In genomic region chr11:102619449-102619848, GRCm38 (mm10) we compare ENCODE assay signal across 24 mouse cellular contexts. TPM values are rescaled to one million over a fixed set of nuclear protein-coding genes. Genes with fewer than 3 reads are reported as not detected.
DNase-seq lines count a peak whose midpoint lies in the region; ATAC-seq and TF ChIP-seq lines count a peak whose summit lies in the region.
"Had no signal": no experiment of that assay in that cellular context is flagged by ENCODE, and none has a peak within 500 bp of the region (broad histone marks: within the 10 kb centered on the region; RNA-seq: fewer than 3 reads in every experiment).

No protein-coding gene starts in this region.

- peak; percentile 25 for TF ChIP-seq RAD21 in MEL (IDR thresholded peaks at IDR 0.05; ENCODE audit: low read depth, low read length)

- no peaks in the 10 kb centered on the region for H3K36me3 ChIP-seq in kidney, postnatal 0 days (ENCODE audit: insufficient read depth, low read length)
- 0 out of 2 replicates have a peak, but pooled peaks cover 2% of the 10 kb centered on the region for H3K36me3 ChIP-seq in kidney, embryonic 16.5 days (ENCODE audit: insufficient read depth, low read length)
- no peaks in the 10 kb centered on the region for H3K36me3 ChIP-seq in MEL (ENCODE audit: control insufficient read depth in 1 of 2, insufficient read depth in 2 of 2, low read length in 2 of 2)
- H3K36me3 ChIP-seq in stomach, postnatal 0 days (ENCODE audit: control insufficient read depth, insufficient read depth, low read length): no peaks in the 10 kb centered on the region
- H3K36me3 ChIP-seq: forebrain, embryonic 12.5 days; hindbrain, embryonic 13.5 days; limb, embryonic 15.5 days; neural tube, embryonic 13.5 days had no signal

- no peak for DNase-seq in kidney, postnatal 0 days (ENCODE audit: low spot score)
- peak; percentile 25 for DNase-seq in thymus, postnatal 4 days
- no peak for DNase-seq in thymus, postnatal 10 days (ENCODE audit: low spot score in 2 of 2)
- DNase-seq in MEL (ENCODE audit: low read depth, low spot score): peak; percentile 46
- no peak for DNase-seq in stomach, postnatal 0 days (ENCODE audit: low spot score)
- DNase-seq in frontal cortex, postnatal 14 days (ENCODE audit: low spot score in 2 of 2): no peak
- DNase-seq in heart, postnatal 14 days: no peak
- DNase-seq: adrenal gland, postnatal 14 days; cerebellum, adult 18-20 months; cerebellum, postnatal 36 days; gastrocnemius, postnatal 14 days; lung, adult 2 months; spleen, adult 18-20 months had no signal

- H3K27ac ChIP-seq in kidney, postnatal 0 days: no peak overlapping the region
- no peak overlapping the region for H3K27ac ChIP-seq in kidney, embryonic 16.5 days (ENCODE audit: low read length)
- H3K27ac ChIP-seq in MEL (ENCODE audit: control insufficient read depth, low read depth, low read length): no peak overlapping the region
- H3K27ac ChIP-seq in stomach, postnatal 0 days (replicated peaks): no peak overlapping the region
- H3K27ac ChIP-seq: forebrain, embryonic 12.5 days; hindbrain, embryonic 13.5 days; kidney, embryonic 15.5 days; limb, embryonic 15.5 days; midbrain, embryonic 12.5 days; neural tube, embryonic 13.5 days had no signal

- intact Hi-C loops in heart, postnatal 14 days (cut with DNase I): no loop called here

- H3K9me3 ChIP-seq in kidney, postnatal 0 days (replicated peaks; ENCODE audit: low read length): no peaks in the 10 kb centered on the region
- H3K9me3 ChIP-seq in kidney, embryonic 16.5 days (ENCODE audit: low read length): peaks cover 6% of the 10 kb centered on the region; the same call in 1 of the 2 replicates
- no peaks in the 10 kb centered on the region for H3K9me3 ChIP-seq in MEL (replicated peaks; ENCODE audit: insufficient read depth, low read length)
- 0 out of 2 replicates have a peak, but pooled peaks cover 2% of the 10 kb centered on the region for H3K9me3 ChIP-seq in stomach, postnatal 0 days (ENCODE audit: control insufficient read depth, low read length)
- H3K9me3 ChIP-seq: neural tube, embryonic 13.5 days had no signal

- no peak overlapping the region for H3K4me2 ChIP-seq in kidney, postnatal 0 days (ENCODE audit: low read length)
- H3K4me2 ChIP-seq in kidney, embryonic 16.5 days (replicated peaks; ENCODE audit: low read depth, low read length): no peak overlapping the region
- H3K4me2 ChIP-seq in stomach, postnatal 0 days (replicated peaks; ENCODE audit: low read depth): no peak overlapping the region
- H3K4me2 ChIP-seq: forebrain, embryonic 12.5 days; hindbrain, embryonic 13.5 days; kidney, embryonic 15.5 days; limb, embryonic 15.5 days; midbrain, embryonic 12.5 days; neural tube, embryonic 13.5 days had no signal

- H3K4me1 ChIP-seq in kidney, postnatal 0 days (replicated peaks; ENCODE audit: insufficient read depth, low read length): peaks cover 7% of the 10 kb centered on the region
- peaks cover 11% of the 10 kb centered on the region for H3K4me1 ChIP-seq in kidney, embryonic 16.5 days (ENCODE audit: insufficient read depth, low read length)
- H3K4me1 ChIP-seq in MEL (ENCODE audit: control insufficient read depth in 1 of 2, insufficient read depth in 2 of 2, low read length in 2 of 2): no peaks in the 10 kb centered on the region
- H3K4me1 ChIP-seq in stomach, postnatal 0 days (replicated peaks; ENCODE audit: control insufficient read depth, insufficient read depth): peaks cover 1% of the 10 kb centered on the region; the same call in 1 of the 2 replicates

- 79% methylated on average over 2 of the region's 2 CpGs for WGBS in kidney, postnatal 0 days
- WGBS in kidney, embryonic 16.5 days: 73% methylated on average over 2 of the region's 2 CpGs
- WGBS in stomach, postnatal 0 days: 62% methylated on average over 2 of the region's 2 CpGs

- no peaks in the 10 kb centered on the region for H3K79me2 ChIP-seq in MEL (ENCODE audit: control insufficient read depth, insufficient read depth, low read length, poor library complexity)

- no peaks in the 10 kb centered on the region for H3K27me3 ChIP-seq in kidney, postnatal 0 days (ENCODE audit: insufficient read depth, low read length)
- H3K27me3 ChIP-seq in kidney, embryonic 16.5 days (ENCODE audit: insufficient read depth, low read length): no peaks in the 10 kb centered on the region
- peaks cover 4 to 10% of the 10 kb centered on the region in 2 experiments for H3K27me3 ChIP-seq in MEL (ENCODE audit: control insufficient read depth in 1 of 2, insufficient read depth in 2 of 2, low read length in 2 of 2)
- no peaks in the 10 kb centered on the region for H3K27me3 ChIP-seq in stomach, postnatal 0 days (ENCODE audit: control insufficient read depth, insufficient read depth, low read length)
- H3K27me3 ChIP-seq: forebrain, embryonic 12.5 days; hindbrain, embryonic 13.5 days; kidney, embryonic 15.5 days; limb, embryonic 15.5 days; midbrain, embryonic 12.5 days; neural tube, embryonic 13.5 days; Patski had no signal

- no peak overlapping the region for H3K9ac ChIP-seq in kidney, postnatal 0 days (ENCODE audit: low read depth, low read length)
- H3K9ac ChIP-seq in kidney, embryonic 16.5 days (replicated peaks; ENCODE audit: low read length): no peak overlapping the region
- H3K9ac ChIP-seq in MEL (ENCODE audit: control insufficient read depth, low read depth, low read length, poor library complexity, severe bottlenecking): no peak overlapping the region
- H3K9ac ChIP-seq in stomach, postnatal 0 days (ENCODE audit: low read length): no peak overlapping the region
- H3K9ac ChIP-seq: forebrain, embryonic 12.5 days; hindbrain, embryonic 13.5 days; kidney, embryonic 15.5 days; limb, embryonic 15.5 days; midbrain, embryonic 12.5 days; neural tube, embryonic 13.5 days had no signal

- ATAC-seq in kidney, postnatal 0 days (replicated peaks; ENCODE audit: low FRiP score, low read depth): no peak
- ATAC-seq in kidney, embryonic 16.5 days (ENCODE audit: low FRiP score, low TSS enrichment): no peak
- no peak for ATAC-seq in stomach, postnatal 0 days (ENCODE audit: low FRiP score, low TSS enrichment)
- ATAC-seq: intestine, embryonic 16.5 days; Patski had no signal

- H3K4me3 ChIP-seq in kidney, postnatal 0 days (replicated peaks; ENCODE audit: low read depth, low read length): no peak overlapping the region
- no peak overlapping the region for H3K4me3 ChIP-seq in kidney, embryonic 16.5 days (ENCODE audit: low read length)
- H3K4me3 ChIP-seq in MEL (ENCODE audit: control insufficient read depth in 1 of 2, insufficient read depth in 1 of 2, low read depth in 2 of 2, low read length in 2 of 2): no peak overlapping the region
- no peak overlapping the region for H3K4me3 ChIP-seq in stomach, postnatal 0 days (ENCODE audit: low read depth, low read length)
- H3K4me3 ChIP-seq: forebrain, embryonic 12.5 days; hindbrain, embryonic 13.5 days; kidney, embryonic 15.5 days; limb, embryonic 15.5 days; midbrain, embryonic 12.5 days; neural tube, embryonic 13.5 days had no signal

- TF ChIP-seq CTCF in kidney, postnatal 0 days (IDR thresholded peaks at IDR 0.05; ENCODE audit: low read depth): peak; percentile 33
- TF ChIP-seq CTCF in MEL (IDR thresholded peaks at IDR 0.05 in 2 of 3, conservative IDR thresholded peaks at IDR 0.05 in 1 of 3; ENCODE audit: control insufficient read depth in 1 of 3, insufficient read depth in 1 of 3, low read depth in 2 of 3, low read length in 3 of 3, poor library complexity in 1 of 3, severe bottlenecking in 1 of 3): peak; percentile 48 to 61 (median 50)
- TF ChIP-seq CTCF in stomach, postnatal 0 days (IDR thresholded peaks at IDR 0.05; ENCODE audit: low read depth): peak; percentile 45

- no peak for TF ChIP-seq EP300 in MEL (IDR thresholded peaks at IDR 0.05; ENCODE audit: low read depth in 1 of 2, low read length in 2 of 2)
- no peak for TF ChIP-seq EP300 in stomach, postnatal 0 days (optimal IDR thresholded peaks at IDR 0.05)

- TF ChIP-seq POLR2A in MEL (IDR thresholded peaks at IDR 0.05; ENCODE audit: control insufficient read depth in 1 of 2, insufficient read depth in 1 of 2, low read depth in 1 of 2, low read length in 2 of 2, poor library complexity in 1 of 2): no peak

TF ChIP-seq in MEL, 35 proteins besides CTCF, POLR2A, EP300 and RAD21:
- TF ChIP-seq SMC3 (IDR thresholded peaks at IDR 0.05; ENCODE audit: low read depth, low read length) (0 out of 2 replicates have a peak, but pooled peaks have one; percentile 4), GATA1 (IDR thresholded peaks at IDR 0.05; ENCODE audit: low read depth, low read length) (no peak)

RNA-seq across cellular contexts. Expression of gene Fzd2, which starts 15.3 kb away (rescaled TPM):
- 21.8 and 25.9 TPM in 2 replicates for polyA plus RNA-seq in kidney, postnatal 0 days (2015; fragmentation: Nextera tagmentation; extraction: Ambion mirVana)
- polyA plus RNA-seq in kidney, embryonic 16.5 days (2015; fragmentation: Nextera tagmentation; extraction: Ambion mirVana): 27.2 and 27.5 TPM in 2 replicates
- not detected in 2 replicates for total RNA-seq in MEL (2012; rRNA removed)
- not detected for polyA plus RNA-seq in MEL (2012; ENCODE audit: insufficient read depth in 1 of 2, insufficient read length in 2 of 2, low read depth in 1 of 2, low replicate concordance in 2 of 2, missing spikeins in 1 of 2)
- polyA plus RNA-seq in stomach, postnatal 0 days (2015; fragmentation: Nextera tagmentation; extraction: Ambion mirVana): 10.2 and 11.8 TPM in 2 replicates
- 1 to 10 TPM; 5.6 to 7.3 TPM for total RNA-seq in heart, postnatal 14 days (2021)

RNA-seq across cellular contexts. Expression of gene Gm11627, which starts 40.2 kb away (rescaled TPM):
- polyA plus RNA-seq in kidney, postnatal 0 days (2015; fragmentation: Nextera tagmentation; extraction: Ambion mirVana): 8.6 and 8.9 TPM in 2 replicates
- 7.9 and 10.8 TPM in 2 replicates for polyA plus RNA-seq in kidney, embryonic 16.5 days (2015; fragmentation: Nextera tagmentation; extraction: Ambion mirVana)
- 0.33 and 0.35 TPM in 2 replicates for total RNA-seq in MEL (2012; rRNA removed)
- under 1 TPM in 1 of 2 experiments, not detected in 1; 0.13 TPM for polyA plus RNA-seq in MEL (2012; ENCODE audit: insufficient read depth in 1 of 2, insufficient read length in 2 of 2, low read depth in 1 of 2, low replicate concordance in 2 of 2, missing spikeins in 1 of 2)
- 20.1 and 22.4 TPM in 2 replicates for polyA plus RNA-seq in stomach, postnatal 0 days (2015; fragmentation: Nextera tagmentation; extraction: Ambion mirVana)
- 1 to 10 TPM in 1 of 2 experiments, under 1 TPM in 1; 0.69 to 1.8 TPM for total RNA-seq in heart, postnatal 14 days (2021)
- polyA plus RNA-seq: Patski had no signal

RNA-seq across cellular contexts. Expression of gene Meioc, which starts 44.1 kb away (rescaled TPM):
- polyA plus RNA-seq in kidney, postnatal 0 days (2015; fragmentation: Nextera tagmentation; extraction: Ambion mirVana): 0.32 and 0.36 TPM in 2 replicates
- 0.28 and 0.34 TPM in 2 replicates for polyA plus RNA-seq in kidney, embryonic 16.5 days (2015; fragmentation: Nextera tagmentation; extraction: Ambion mirVana)
- not detected in 2 replicates for total RNA-seq in MEL (2012; rRNA removed)
- polyA plus RNA-seq in MEL (2012; ENCODE audit: insufficient read depth in 1 of 2, insufficient read length in 2 of 2, low read depth in 1 of 2, low replicate concordance in 2 of 2, missing spikeins in 1 of 2): under 1 TPM in 1 of 2 experiments, not detected in 1; 0.06 TPM
- polyA plus RNA-seq in stomach, postnatal 0 days (2015; fragmentation: Nextera tagmentation; extraction: Ambion mirVana): 0.23 and 0.39 TPM in 2 replicates
- total RNA-seq in heart, postnatal 14 days (2021): not detected
- total RNA-seq: adrenal gland, postnatal 14 days; gastrocnemius, postnatal 14 days; layer of hippocampus, postnatal 25 days; left cerebral cortex, postnatal 14 days had no signal
- polyA plus RNA-seq: lung, adult 2 months had no signal

Comparison
In these comparisons a context has a peak if more than half of its experiments do, and no peak if none do; other contexts are left out.
1. DNase-seq: peak in thymus, postnatal 4 days (single experiment) and MEL (single experiment); none in kidney, postnatal 0 days (single experiment), thymus, postnatal 10 days (0 of 2), stomach, postnatal 0 days (single experiment), frontal cortex, postnatal 14 days (0 of 2) and heart, postnatal 14 days (0 of 2).
2. RNA of gene Fzd2, which starts 15.3 kb away (polyA plus RNA-seq): 27.2 to 27.5 TPM in kidney, embryonic 16.5 days, 21.8 to 25.9 TPM in kidney, postnatal 0 days and 10.2 to 11.8 TPM in stomach, postnatal 0 days; not detected in MEL; every median in the first group is over 10 times any median in the second.
3. Peak in every context shown above with its lines, with median percentiles within 50 percentile points of each other: CTCF ChIP-seq.